Mouse (Mus musculus): ENCODE results near the gene Ttc7b. TPM values are rescaled to one million over a fixed set of nuclear protein-coding genes. Genes with fewer than 3 reads are reported as not detected.

The Ttc7b gene
- polyA plus RNA-seq, 1 experiment: 20.4 TPM

DNA sequence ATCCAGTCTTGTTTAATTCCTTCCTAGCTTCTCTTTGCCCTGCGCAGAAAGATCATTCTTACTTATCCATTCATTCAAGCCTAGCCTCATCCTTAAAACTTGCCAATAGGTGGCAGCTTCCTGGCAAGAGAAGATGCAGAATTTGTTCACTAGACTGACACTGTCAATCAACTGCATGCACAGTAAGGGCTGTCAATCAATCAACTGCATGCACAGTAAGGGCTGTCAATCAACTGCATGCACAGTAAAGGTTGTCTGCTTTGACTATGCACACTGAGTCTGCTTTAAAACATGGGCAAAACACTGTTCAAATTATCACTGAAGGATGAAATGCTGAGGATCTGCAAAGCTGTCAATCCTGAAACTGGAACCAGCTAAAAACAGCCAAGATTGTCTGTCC, 37.6 kb downstream of the Ttc7b start:
- DNase-seq (ENCODE audit: low read depth in 1 of 2, low spot score in 2 of 2): no peak
- H3K4me3 ChIP-seq (ENCODE audit: extremely low read depth, insufficient read depth, insufficient read length): no peak overlapping the region
- WGBS: 91% methylated on average over 1 of the region's 1 CpGs
- H3K27me3 ChIP-seq (ENCODE audit: control insufficient read depth, insufficient read depth, low read length): no peaks in the 10 kb centered on the region
- TF ChIP-seq POLR2A (IDR thresholded peaks at IDR 0.05; ENCODE audit: low read depth, low read length) (no peak), CTCF (IDR thresholded peaks at IDR 0.05; ENCODE audit: extremely low read depth, insufficient read depth, insufficient read length, insufficient replicate concordance) (no peak)
- H3K4me1 ChIP-seq (ENCODE audit: control insufficient read depth, insufficient read depth, insufficient read length): no peaks in the 10 kb centered on the region; the same call in 1 of the 2 replicates
- H3K36me3 ChIP-seq (ENCODE audit: control insufficient read depth, insufficient read depth, low read length): no peaks in the 10 kb centered on the region
- no peak overlapping the region for H3K27ac ChIP-seq (ENCODE audit: insufficient read depth, low read length)

DNA sequence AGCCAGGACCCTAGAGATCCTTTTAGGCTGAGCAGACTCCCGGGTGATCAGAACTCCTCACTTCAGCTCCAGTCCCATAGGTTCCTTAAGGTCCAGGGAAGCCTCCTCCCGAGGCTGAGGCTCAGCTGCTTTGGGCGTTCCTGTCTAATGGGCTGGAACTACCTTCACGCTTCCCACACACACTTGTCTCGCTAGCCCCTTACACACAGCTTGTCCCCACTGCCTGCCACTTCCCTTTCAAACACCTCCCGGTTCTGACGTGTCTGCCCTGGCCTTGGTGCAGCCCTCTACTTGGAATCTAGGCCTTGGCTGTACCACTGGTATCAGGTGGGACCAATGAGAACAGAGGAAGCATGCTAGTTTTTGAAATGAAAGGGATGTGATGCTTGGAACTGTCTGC, 38.4 kb downstream of the Ttc7b start:
- H3K4me1 ChIP-seq (ENCODE audit: control insufficient read depth, insufficient read depth, insufficient read length): no peaks in the 10 kb centered on the region; the same call in 1 of the 2 replicates
- WGBS: 57% methylated on average over 7 of the region's 7 CpGs
- DNase-seq (ENCODE audit: low read depth in 1 of 2, low spot score in 2 of 2): no peak
- H3K27ac ChIP-seq (ENCODE audit: insufficient read depth, low read length): no peak overlapping the region
- H3K36me3 ChIP-seq (ENCODE audit: control insufficient read depth, insufficient read depth, low read length): no peaks in the 10 kb centered on the region
- TF ChIP-seq CTCF (IDR thresholded peaks at IDR 0.05; ENCODE audit: extremely low read depth, insufficient read depth, insufficient read length, insufficient replicate concordance): no peak
- H3K4me3 ChIP-seq (ENCODE audit: extremely low read depth, insufficient read depth, insufficient read length): no peak overlapping the region
- no peaks in the 10 kb centered on the region for H3K27me3 ChIP-seq (ENCODE audit: control insufficient read depth, insufficient read depth, low read length)

DNA sequence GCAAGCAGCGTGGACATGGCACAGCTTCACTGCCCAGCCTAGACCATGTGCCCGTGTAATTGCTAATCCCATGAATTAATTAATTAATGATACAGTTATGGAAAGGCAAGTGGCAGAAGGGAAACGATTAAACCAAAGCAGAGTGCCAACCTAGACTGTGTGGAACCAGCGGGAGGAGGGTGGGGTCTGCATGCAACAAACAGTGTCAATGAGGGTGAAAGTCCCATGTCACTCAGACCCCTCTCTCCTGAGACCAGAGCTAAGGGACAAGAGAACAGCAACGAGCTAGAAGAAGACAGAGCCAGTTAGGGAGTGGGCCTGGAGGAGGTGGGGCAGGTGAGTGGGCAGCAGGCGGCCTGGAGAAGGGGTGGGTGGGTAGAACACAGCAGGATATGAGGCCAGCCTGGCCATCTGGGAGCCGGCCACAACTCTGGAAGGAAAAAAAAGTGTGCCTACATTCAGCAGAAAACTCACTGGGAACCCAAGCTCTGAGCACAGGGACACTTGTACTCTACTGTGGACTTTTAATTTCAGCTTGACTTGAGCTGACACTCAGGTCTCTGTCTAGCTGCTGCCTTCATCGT, 39.1 kb downstream of the Ttc7b start:
- no peak for DNase-seq (ENCODE audit: low read depth in 1 of 2, low spot score in 2 of 2)
- no peaks in the 10 kb centered on the region for H3K27me3 ChIP-seq (ENCODE audit: control insufficient read depth, insufficient read depth, low read length)
- H3K27ac ChIP-seq (ENCODE audit: insufficient read depth, low read length): no peak overlapping the region
- no peaks in the 10 kb centered on the region; the same call in 1 of the 2 replicates for H3K4me1 ChIP-seq (ENCODE audit: control insufficient read depth, insufficient read depth, insufficient read length)
- H3K4me3 ChIP-seq (ENCODE audit: extremely low read depth, insufficient read depth, insufficient read length): no peak overlapping the region
- no peak for TF ChIP-seq POLR2A (IDR thresholded peaks at IDR 0.05; ENCODE audit: low read depth, low read length)
- WGBS: 81% methylated on average over 8 of the region's 8 CpGs
- no peaks in the 10 kb centered on the region for H3K36me3 ChIP-seq (ENCODE audit: control insufficient read depth, insufficient read depth, low read length)

DNA sequence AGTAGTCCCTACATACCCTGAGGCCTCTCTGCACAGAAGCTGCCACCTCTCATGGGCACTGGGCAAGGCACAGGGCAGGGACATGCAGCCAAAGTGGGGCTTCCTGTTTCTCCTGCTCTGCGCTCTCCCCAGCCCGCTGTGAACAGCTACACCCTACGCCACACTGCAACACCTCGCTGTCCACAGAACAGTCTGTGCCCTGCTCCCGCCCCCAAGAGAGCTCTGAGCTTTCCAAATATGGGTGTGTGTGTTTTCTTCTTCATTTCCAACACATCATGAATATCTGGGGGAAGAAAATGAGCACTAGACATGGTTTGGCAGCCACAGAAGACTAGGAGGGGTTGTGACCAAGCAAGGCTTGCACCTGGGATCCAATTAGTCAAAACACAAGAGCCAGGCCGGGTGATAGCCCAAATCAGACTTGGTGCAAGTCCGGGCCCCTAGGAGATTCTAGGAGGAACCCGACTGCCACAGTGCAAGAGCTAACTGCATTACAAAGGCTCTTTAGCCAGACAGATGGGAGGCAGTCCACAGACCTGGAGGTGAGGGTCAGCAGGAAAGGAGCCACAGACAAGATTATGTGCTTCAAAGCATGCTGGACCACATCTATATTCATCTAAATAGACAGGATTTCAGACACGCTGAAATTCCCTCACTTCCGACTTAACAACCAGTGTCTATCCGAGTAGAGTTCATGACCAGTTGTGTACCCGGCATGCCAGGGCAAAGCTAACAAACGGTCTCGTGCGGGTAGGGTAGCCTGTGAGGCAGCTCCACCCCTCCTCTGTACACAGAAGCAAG, 39.8 kb downstream of the Ttc7b start:
- TF ChIP-seq CTCF (IDR thresholded peaks at IDR 0.05; ENCODE audit: extremely low read depth, insufficient read depth, insufficient read length, insufficient replicate concordance) (no peak), POLR2A (IDR thresholded peaks at IDR 0.05; ENCODE audit: low read depth, low read length) (no peak)

DNA sequence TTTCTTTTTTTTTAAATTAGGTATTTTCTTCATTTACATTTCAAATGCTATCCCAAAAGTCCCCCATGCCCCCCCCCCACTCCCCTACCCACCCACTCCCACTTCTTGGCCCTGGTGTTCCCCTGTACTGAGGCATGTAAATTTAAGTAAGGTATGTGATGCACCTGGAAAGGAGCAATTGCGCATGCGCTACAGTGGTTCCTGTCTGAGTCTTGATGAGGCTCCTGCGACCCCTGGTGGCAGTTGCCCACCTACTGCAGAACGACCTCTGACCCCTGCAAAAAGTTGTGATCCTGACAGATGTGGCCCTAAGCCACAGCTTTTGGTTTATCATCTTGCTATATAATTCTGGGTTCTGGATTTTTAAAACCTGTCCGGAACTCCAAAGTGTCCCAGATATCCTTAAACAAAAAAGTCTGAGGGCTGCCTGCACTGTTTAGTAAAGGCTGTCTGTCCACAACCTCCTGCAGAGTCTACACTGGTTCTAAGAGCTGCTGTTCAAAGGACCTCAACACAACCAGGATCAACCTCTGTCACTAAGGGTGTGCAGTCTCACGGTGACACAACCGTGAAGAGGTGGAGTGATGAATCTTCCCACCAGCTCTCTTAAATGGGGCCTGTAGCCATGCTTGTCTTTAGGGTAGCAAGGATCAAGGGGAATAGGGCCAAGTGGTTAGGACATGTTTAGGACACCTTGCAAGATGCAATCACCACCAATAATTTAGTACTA, 40.6 kb downstream of the Ttc7b start:
- no peak overlapping the region for H3K27ac ChIP-seq (ENCODE audit: insufficient read depth, low read length)
- peak; percentile 72 to 79 for DNase-seq (ENCODE audit: low read depth in 1 of 2, low spot score in 2 of 2)

More for the DNA sequence above, 39.8 kb downstream of the Ttc7b start:
- Histone ChIP-seq H3K27ac (ENCODE audit: insufficient read depth, low read length) (no peak overlapping the region), H3K36me3 (ENCODE audit: control insufficient read depth, insufficient read depth, low read length) (no peaks in the 10 kb centered on the region), H3K27me3 (ENCODE audit: control insufficient read depth, insufficient read depth, low read length) (no peaks in the 10 kb centered on the region), H3K4me1 (ENCODE audit: control insufficient read depth, insufficient read depth, insufficient read length) (no peaks in the 10 kb centered on the region; the same call in 1 of the 2 replicates), H3K4me3 (ENCODE audit: extremely low read depth, insufficient read depth, insufficient read length) (no peak overlapping the region)
- no peak for DNase-seq (ENCODE audit: low read depth in 1 of 2, low spot score in 2 of 2)
- 74% methylated on average over 15 of the region's 15 CpGs for WGBS

DNA sequence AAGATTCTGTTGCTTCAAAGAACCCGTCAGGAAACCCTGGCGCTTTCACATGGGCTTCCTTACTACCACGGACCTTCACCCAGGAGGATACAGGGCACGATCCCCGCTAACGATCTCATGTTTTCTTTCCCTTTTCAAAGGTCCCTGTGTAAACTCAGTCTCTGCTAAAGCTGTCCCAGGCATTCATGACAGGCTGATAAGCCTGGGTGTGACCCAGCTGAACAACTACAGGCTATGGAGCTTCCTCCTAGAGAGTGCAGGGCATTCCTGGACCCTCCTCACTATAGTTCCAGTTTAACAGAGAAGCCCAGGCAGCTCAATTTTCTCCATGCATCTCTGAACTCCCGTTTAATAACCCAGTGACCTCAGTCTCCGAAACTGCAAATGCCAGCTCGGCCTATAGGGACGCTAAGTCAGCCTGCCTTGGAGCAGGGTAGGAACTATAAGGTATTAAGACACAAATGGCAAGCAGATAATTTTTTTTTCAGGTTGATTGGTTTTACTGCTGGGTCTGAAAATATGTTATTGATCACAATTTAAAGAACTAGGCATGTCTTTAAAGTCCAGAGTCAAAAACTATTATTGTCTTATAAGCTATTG, 41.3 kb downstream of the Ttc7b start:
- no peak overlapping the region for H3K27ac ChIP-seq (ENCODE audit: insufficient read depth, low read length)
- no peak for DNase-seq (ENCODE audit: low read depth in 1 of 2, low spot score in 2 of 2)
- no peak overlapping the region for H3K4me3 ChIP-seq (ENCODE audit: extremely low read depth, insufficient read depth, insufficient read length)
- no peaks in the 10 kb centered on the region; the same call in 1 of the 2 replicates for H3K4me1 ChIP-seq (ENCODE audit: control insufficient read depth, insufficient read depth, insufficient read length)
- WGBS: 87% methylated on average over 10 of the region's 10 CpGs
- no peaks in the 10 kb centered on the region for H3K36me3 ChIP-seq (ENCODE audit: control insufficient read depth, insufficient read depth, low read length)
- TF ChIP-seq CTCF (IDR thresholded peaks at IDR 0.05; ENCODE audit: extremely low read depth, insufficient read depth, insufficient read length, insufficient replicate concordance): no peak
- no peak for TF ChIP-seq POLR2A (IDR thresholded peaks at IDR 0.05; ENCODE audit: low read depth, low read length)
- no peaks in the 10 kb centered on the region for H3K27me3 ChIP-seq (ENCODE audit: control insufficient read depth, insufficient read depth, low read length)

More for the DNA sequence above, 40.6 kb downstream of the Ttc7b start:
- H3K36me3 ChIP-seq (ENCODE audit: control insufficient read depth, insufficient read depth, low read length): no peaks in the 10 kb centered on the region
- TF ChIP-seq CTCF (IDR thresholded peaks at IDR 0.05; ENCODE audit: extremely low read depth, insufficient read depth, insufficient read length, insufficient replicate concordance) (peak; percentile 89; the same call in 1 of the 2 replicates), POLR2A (IDR thresholded peaks at IDR 0.05; ENCODE audit: low read depth, low read length) (no peak)
- no peaks in the 10 kb centered on the region; the same call in 1 of the 2 replicates for H3K4me1 ChIP-seq (ENCODE audit: control insufficient read depth, insufficient read depth, insufficient read length)
- WGBS: 56% methylated on average over 7 of the region's 7 CpGs
- no peaks in the 10 kb centered on the region for H3K27me3 ChIP-seq (ENCODE audit: control insufficient read depth, insufficient read depth, low read length)
- H3K4me3 ChIP-seq (ENCODE audit: extremely low read depth, insufficient read depth, insufficient read length): no peak overlapping the region

Measured in spleen, adult 2 months (tissue).